Mouse (Mus musculus): Measurements from ENCODE around the gene Unc80. TPM values are rescaled to one million over a fixed set of nuclear protein-coding genes. Genes with fewer than 3 reads are reported as not detected.

Gene Unc80
- total RNA-seq, 2 experiments from 2014 or later: 247 to 270 TPM

DNA sequence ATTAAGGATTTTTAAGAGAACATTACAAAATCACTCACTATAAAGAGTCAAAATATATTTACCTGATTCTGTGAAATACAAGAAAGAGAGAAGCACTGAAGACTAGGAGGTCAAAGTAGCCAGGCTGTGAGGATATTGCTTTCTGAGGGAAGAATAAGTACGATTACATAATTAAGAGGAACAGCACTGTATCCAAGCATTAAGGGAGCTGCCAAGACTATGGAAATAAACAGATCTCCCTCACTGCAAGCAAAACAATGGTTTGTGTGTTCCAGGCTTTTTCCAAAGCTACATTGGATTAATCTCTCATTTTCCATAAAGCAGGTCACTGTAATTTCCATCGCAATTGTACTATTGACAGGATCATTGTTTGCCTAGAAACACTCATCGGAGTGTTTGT lies 14.6 kb downstream of the Unc80 start:
- intact Hi-C loops (cut with DNase I): no loop called here
- DNase-seq (ENCODE audit: extremely low spot score in 1 of 2, low spot score in 2 of 2): no peak
- no peak for TF ChIP-seq CTCF (IDR thresholded peaks at IDR 0.05)
- Histone ChIP-seq H3K27ac (peak overlapping the region; percentile 1; the same call in 1 of the 2 replicates), H3K4me3 (no peak overlapping the region)

- Histone ChIP-seq H3K27ac (no peak overlapping the region), H3K4me3 (no peak overlapping the region)
- no peak for TF ChIP-seq CTCF (IDR thresholded peaks at IDR 0.05)
- DNase-seq (ENCODE audit: extremely low spot score in 1 of 2, low spot score in 2 of 2): no peak
- intact Hi-C loops (cut with DNase I): no loop called here
Measured at GRCm38 (mm10) chr1:66493064-66493463, 24.9 kb downstream of the Unc80 start.

DNA sequence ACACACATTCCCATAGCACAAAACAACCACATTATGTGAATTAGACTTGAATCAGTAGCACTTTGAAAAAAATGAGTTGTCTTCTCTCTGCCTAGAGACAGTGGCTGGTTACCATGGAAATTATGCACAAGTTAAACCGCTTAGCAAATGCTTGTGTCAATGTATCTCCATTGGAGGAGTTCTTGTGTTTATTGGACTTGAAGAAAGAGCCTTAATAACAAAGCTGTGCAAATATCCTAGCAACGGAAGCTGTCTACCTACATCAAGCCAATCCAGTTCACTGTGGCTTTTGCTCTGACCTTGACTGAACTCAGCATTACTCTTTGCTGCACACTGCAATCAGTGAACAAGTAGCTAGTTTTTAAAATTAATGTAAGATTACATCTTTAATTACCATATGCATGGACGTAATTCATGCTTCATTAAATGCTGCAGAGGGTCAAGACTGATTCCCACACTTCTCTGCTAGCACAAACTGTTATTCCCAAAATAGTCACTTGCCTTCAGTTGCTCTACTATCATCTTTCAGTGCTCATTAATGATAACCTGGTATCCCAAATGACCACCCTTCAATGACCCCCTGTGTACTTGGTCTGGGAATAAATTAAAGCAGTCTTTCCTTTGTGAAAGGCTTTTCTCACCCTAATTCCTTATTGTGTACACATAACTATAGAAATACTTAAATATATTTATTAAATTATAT lies 27.3 kb downstream of the Unc80 start:
- Histone ChIP-seq H3K4me3 (no peak overlapping the region), H3K27ac (no peak overlapping the region)
- intact Hi-C loops (cut with DNase I): no loop called here
- DNase-seq (ENCODE audit: extremely low spot score in 1 of 2, low spot score in 2 of 2): no peak
- no peak for TF ChIP-seq CTCF (IDR thresholded peaks at IDR 0.05)

DNA sequence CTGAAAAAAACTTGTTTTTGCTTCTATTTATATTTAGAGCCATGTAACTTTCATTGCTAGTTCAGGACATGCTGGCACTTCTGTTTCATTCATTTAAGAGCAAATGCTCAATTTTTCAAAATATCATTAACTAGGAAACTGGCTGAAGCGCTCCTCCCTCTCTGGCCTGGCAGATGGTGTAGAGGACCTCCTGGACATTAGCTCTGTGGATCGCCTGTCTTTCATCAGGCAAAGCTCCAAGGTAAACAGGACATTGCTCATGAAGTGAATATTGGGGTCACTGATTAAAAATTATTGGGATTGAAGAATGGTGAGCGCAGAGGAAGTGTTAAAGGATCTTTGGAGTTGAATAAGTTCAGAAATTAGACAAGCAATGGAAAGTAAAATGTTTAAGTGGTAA lies 82.6 kb downstream of the Unc80 start:
- H3K4me3 ChIP-seq: no peak overlapping the region
- H3K27ac ChIP-seq: no peak overlapping the region; the same call in 1 of the 2 replicates
- intact Hi-C loops (cut with DNase I): no loop called here
- DNase-seq (ENCODE audit: extremely low spot score in 1 of 2, low spot score in 2 of 2): no peak
- TF ChIP-seq CTCF (IDR thresholded peaks at IDR 0.05): no peak

- peak; percentile 29 for TF ChIP-seq CTCF (IDR thresholded peaks at IDR 0.05)
- intact Hi-C loops (cut with DNase I): no loop called here
- Histone ChIP-seq H3K4me3 (no peak overlapping the region), H3K27ac (peak overlapping the region; percentile 69)
- DNase-seq (ENCODE audit: extremely low spot score in 1 of 2, low spot score in 2 of 2): peak; percentile 58 to 60
Measured at GRCm38 (mm10) chr1:66552396-66552966, 84.3 kb downstream of the Unc80 start.

DNA sequence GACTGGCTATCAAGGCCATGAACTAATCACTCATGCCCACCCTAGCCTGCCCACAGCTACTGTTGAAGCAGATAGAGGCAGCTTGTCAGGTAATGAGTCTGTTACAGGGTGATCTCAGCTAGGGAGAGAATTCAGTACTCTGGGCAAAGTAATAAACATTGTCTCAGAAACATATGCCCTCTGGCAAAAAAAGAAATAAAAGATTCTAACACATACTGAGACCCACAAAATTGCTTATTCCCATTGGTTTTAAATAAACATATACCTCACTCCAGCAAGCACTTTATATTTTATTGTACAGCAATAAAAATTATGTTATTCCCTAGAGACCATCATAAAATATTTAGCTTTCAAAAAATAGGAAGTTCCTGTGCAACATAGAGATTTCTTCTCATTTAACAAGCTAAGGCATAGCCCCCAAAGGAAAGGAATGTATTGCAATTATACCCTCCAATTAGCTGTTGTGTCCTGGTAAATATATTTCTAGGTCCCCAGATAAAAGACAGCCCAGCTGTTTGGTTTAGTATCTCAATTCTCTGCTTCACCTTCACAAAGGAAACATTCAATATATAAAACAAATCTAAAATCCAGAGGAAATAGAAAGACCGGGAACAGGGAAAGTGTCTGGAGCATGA lies 93.6 kb downstream of the Unc80 start:
- Histone ChIP-seq H3K4me3 (no peak overlapping the region), H3K27ac (no peak overlapping the region)
- no peak for DNase-seq (ENCODE audit: extremely low spot score in 1 of 2, low spot score in 2 of 2)
- intact Hi-C loops (cut with DNase I): no loop called here
- no peak for TF ChIP-seq CTCF (IDR thresholded peaks at IDR 0.05)

DNA sequence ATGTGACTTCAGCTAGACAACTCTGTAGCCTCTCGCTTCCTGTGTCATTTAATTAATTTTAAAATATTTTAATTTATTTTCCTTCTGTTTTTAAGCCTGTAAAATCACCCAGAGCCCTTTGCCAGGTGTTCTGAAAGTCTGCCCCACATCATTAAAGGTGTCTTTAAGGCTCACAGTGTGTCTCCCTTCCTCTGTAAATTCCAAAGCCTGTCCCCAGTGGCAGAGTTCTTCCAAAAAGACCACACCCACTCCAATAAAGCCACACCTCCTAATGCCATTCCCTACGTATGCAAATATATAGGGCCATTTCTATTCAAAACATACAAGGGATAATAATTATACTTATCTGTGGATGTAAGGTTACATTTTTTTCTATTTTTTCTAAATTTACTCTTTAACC lies 94.2 kb downstream of the Unc80 start:
- Histone ChIP-seq H3K27ac (no peak overlapping the region), H3K4me3 (no peak overlapping the region)
- intact Hi-C loops (cut with DNase I): no loop called here
- no peak for TF ChIP-seq CTCF (IDR thresholded peaks at IDR 0.05)
- DNase-seq (ENCODE audit: extremely low spot score in 1 of 2, low spot score in 2 of 2): no peak

DNA sequence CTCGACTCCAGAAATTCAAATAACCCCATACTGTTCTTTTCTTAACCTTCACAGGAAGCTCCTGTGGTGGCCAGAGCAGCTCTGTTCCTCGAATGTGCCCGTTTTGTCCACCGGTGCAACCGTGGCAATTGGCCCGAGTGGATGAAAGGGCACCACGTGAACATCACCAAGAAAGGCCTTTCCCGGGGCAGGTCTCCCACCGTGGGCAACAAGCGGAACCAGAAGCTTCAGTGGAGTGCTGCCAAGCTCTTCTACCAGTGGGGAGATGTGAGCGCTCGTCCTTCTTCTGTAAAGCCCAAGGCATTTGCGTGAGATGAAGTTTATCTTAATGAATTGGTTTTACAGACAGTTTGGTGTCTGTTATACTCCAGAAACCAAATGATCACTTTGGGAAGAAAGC lies 101.6 kb downstream of the Unc80 start:
- intact Hi-C loops (cut with DNase I): no loop called here
- no peak overlapping the region for H3K27ac ChIP-seq
- TF ChIP-seq CTCF (IDR thresholded peaks at IDR 0.05): no peak
- H3K4me3 ChIP-seq: no peak overlapping the region
- no peak for DNase-seq (ENCODE audit: extremely low spot score in 1 of 2, low spot score in 2 of 2)

GRCm38 (mm10) chr1:66597163-66597788 lies 129.1 kb downstream of the Unc80 start:
- H3K4me3 ChIP-seq: no peak overlapping the region
- no peak for TF ChIP-seq CTCF (IDR thresholded peaks at IDR 0.05)
- no peak overlapping the region for H3K27ac ChIP-seq
- intact Hi-C loops (cut with DNase I): no loop called here
- DNase-seq (ENCODE audit: extremely low spot score in 1 of 2, low spot score in 2 of 2): no peak

DNA sequence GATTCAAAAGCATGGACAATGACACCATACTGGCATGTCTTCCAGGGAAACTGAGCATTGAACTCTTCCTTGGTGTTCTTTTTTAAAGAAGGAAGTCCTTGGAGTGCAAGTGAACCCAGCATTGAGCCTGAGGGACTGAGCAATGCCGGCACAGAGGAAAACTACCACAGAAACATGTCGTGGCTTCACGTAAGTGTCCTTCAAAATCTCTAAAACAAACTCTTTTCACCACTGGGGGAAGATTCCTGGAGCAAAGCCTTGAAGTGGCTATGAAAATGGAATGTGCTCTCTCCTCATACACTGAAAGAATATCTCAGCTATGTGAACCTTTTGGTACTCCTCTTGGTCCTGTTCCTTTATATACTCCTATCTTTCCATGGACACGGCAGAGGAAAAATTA lies 140.1 kb downstream of the Unc80 start:
- no peak overlapping the region for H3K4me3 ChIP-seq
- no peak for DNase-seq (ENCODE audit: extremely low spot score in 1 of 2, low spot score in 2 of 2)
- no peak for TF ChIP-seq CTCF (IDR thresholded peaks at IDR 0.05)
- no peak overlapping the region for H3K27ac ChIP-seq
- intact Hi-C loops (cut with DNase I): no loop called here

DNA sequence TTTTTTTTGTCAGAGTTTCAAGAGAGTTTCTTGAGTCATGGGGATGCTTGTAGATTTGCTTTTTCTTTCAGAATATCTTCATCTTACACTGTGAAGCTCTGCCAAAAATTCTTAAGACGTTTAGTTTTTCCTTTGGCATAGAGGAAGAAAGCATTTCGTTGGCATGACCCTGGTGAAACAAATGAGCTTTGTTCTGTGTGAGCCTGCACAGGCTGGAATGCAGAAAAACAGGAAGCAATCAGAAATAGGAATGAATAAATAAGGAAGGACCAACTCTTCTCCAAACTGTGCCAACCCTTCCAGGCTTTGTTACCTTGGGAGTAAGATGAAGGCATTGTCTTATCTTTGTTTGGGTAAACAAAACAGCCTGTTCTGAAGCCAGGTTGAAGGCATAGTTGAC lies 149.0 kb downstream of the Unc80 start:
- Histone ChIP-seq H3K4me3 (no peak overlapping the region), H3K27ac (no peak overlapping the region)
- intact Hi-C loops (cut with DNase I): no loop called here
- no peak for DNase-seq (ENCODE audit: extremely low spot score in 1 of 2, low spot score in 2 of 2)
- no peak for TF ChIP-seq CTCF (IDR thresholded peaks at IDR 0.05)

DNA sequence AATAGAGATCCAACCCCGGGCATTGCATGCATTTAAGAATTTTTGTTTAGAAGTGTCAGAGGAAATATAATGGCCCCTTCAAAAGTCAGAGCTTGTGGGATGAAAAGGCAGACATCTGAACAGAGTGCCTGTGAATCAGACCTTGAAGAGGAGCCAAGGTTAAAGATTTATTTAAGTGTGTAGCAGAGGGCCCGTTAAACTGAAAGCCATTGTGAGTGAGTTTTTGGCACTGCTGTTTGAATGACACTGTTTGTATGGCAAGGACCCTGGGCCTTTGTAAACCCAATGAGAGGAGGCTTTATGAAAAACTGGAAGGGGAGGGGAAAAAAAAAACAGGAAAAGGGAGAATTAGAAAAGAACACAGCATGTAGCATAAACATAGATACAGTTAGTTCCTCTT lies 170.0 kb downstream of the Unc80 start:
- Histone ChIP-seq H3K4me3 (no peak overlapping the region), H3K27ac (no peak overlapping the region)
- TF ChIP-seq CTCF (IDR thresholded peaks at IDR 0.05): no peak
- intact Hi-C loops (cut with DNase I): no loop called here
- DNase-seq (ENCODE audit: extremely low spot score in 1 of 2, low spot score in 2 of 2): no peak

Data from left cerebral cortex, adult 2 months (tissue).